In genomic region chr7:44901230-44901722, GRCm38 (mm10) we compare ENCODE assay signal across 8 mouse cellular contexts. TPM values are rescaled to one million over a fixed set of nuclear protein-coding genes. Genes with fewer than 3 reads are reported as not detected.
DNase-seq lines count a peak whose midpoint lies in the region; ATAC-seq and TF ChIP-seq lines count a peak whose summit lies in the region.

No protein-coding gene starts in this region.

- peak; percentile 61 for TF ChIP-seq POLR2A in kidney, adult 2 months (IDR thresholded peaks at IDR 0.05; ENCODE audit: low read depth, low read length)
- peak; percentile 25 for TF ChIP-seq POLR2A in myocyte (IDR thresholded peaks at IDR 0.05; ENCODE audit: insufficient read length, low read depth)

- peak; percentile 51 for ATAC-seq in liver, embryonic 11.5 days (replicated peaks; ENCODE audit: low FRiP score)

- H3K27me3 ChIP-seq in kidney, adult 2 months (replicated peaks; ENCODE audit: control insufficient read depth, insufficient read depth, low read length): no peaks in the 10 kb centered on the region
- no peaks in the 10 kb centered on the region for H3K27me3 ChIP-seq in hindbrain, embryonic 10.5 days (ENCODE audit: insufficient read depth, poor library complexity, severe bottlenecking)
- H3K27me3 ChIP-seq in liver, embryonic 11.5 days (replicated peaks; ENCODE audit: control insufficient read depth, insufficient read depth, low read length): no peaks in the 10 kb centered on the region
- H3K27me3 ChIP-seq in myocyte (ENCODE audit: control insufficient read depth, insufficient read depth, insufficient read length): no peaks in the 10 kb centered on the region

- no peak; the same call in 1 of the 2 replicates for TF ChIP-seq CTCF in kidney, adult 2 months (conservative IDR thresholded peaks at IDR 0.05; ENCODE audit: insufficient read depth, insufficient read length, low read depth, low read length)

- WGBS in kidney, adult 2 months: 21% methylated on average over 21 of the region's 21 CpGs
- 20% methylated on average over 21 of the region's 21 CpGs for WGBS in hindbrain, embryonic 10.5 days
- 15% methylated on average over 21 of the region's 21 CpGs for WGBS in liver, embryonic 11.5 days

- peak overlapping the region; percentile 41; the same call in 1 of the 2 replicates for H3K9ac ChIP-seq in liver, embryonic 11.5 days (ENCODE audit: low read depth, low read length)

- peak overlapping the region; percentile 14; the same call in 1 of the 2 replicates for H3K27ac ChIP-seq in kidney, adult 2 months (ENCODE audit: insufficient read depth, low read depth, low read length)
- peak overlapping the region; percentile 50 for H3K27ac ChIP-seq in hindbrain, embryonic 10.5 days
- no peak overlapping the region for H3K27ac ChIP-seq in liver, embryonic 11.5 days (ENCODE audit: low read depth, low read length)

- H3ac ChIP-seq in myocyte (ENCODE audit: control insufficient read depth, insufficient read length): no peak overlapping the region

- H3K79me2 ChIP-seq in myocyte (ENCODE audit: control insufficient read depth, insufficient read depth): no peaks in the 10 kb centered on the region

- H3K36me3 ChIP-seq in kidney, adult 2 months (ENCODE audit: control insufficient read depth, insufficient read depth, low read length): no peaks in the 10 kb centered on the region
- peaks cover 77% of the 10 kb centered on the region for H3K36me3 ChIP-seq in hindbrain, embryonic 10.5 days
- peaks cover 55% of the 10 kb centered on the region for H3K36me3 ChIP-seq in liver, embryonic 11.5 days (ENCODE audit: control insufficient read depth, insufficient read depth, low read length)
- H3K36me3 ChIP-seq in myocyte (ENCODE audit: control insufficient read depth, insufficient read depth): peaks cover 7% of the 10 kb centered on the region

- no peaks in the 10 kb centered on the region for H3K9me3 ChIP-seq in hindbrain, embryonic 10.5 days
- no peaks in the 10 kb centered on the region for H3K9me3 ChIP-seq in liver, embryonic 11.5 days (ENCODE audit: control insufficient read depth, low read length)

- peak; percentile 58 for DNase-seq in kidney, adult 2 months
- no peak for DNase-seq in kidney, adult 11 months
- DNase-seq in c-Kit-positive CD71-positive TER-119-positive erythroid progenitor cells, embryonic 14.5 days (ENCODE audit: low spot score): peak; percentile 53
- DNase-seq in hindbrain, embryonic 10.5 days (ENCODE audit: low spot score): peak; percentile 76
- DNase-seq in liver, embryonic 11.5 days (ENCODE audit: low spot score): peak; percentile 71
- peak; percentile 82 for DNase-seq in yolk sac, embryonic 10.5 days (ENCODE audit: low spot score)
- no peak for DNase-seq in left cerebral cortex, adult 18-20 months (ENCODE audit: low spot score in 2 of 2)

- H3K4me2 ChIP-seq in liver, embryonic 11.5 days: peak overlapping the region; percentile 65
- no peak overlapping the region for H3K4me2 ChIP-seq in myocyte (ENCODE audit: low read depth)

- H3K4me1 ChIP-seq in kidney, adult 2 months (ENCODE audit: control insufficient read depth, insufficient read depth, low read length): peaks cover 17% of the 10 kb centered on the region; the same call in 1 of the 2 replicates
- peaks cover 54% of the 10 kb centered on the region for H3K4me1 ChIP-seq in hindbrain, embryonic 10.5 days (replicated peaks)
- peaks cover 36% of the 10 kb centered on the region for H3K4me1 ChIP-seq in liver, embryonic 11.5 days (replicated peaks; ENCODE audit: control insufficient read depth, insufficient read depth, low read length)

- peak overlapping the region; percentile 46 for H3K4me3 ChIP-seq in kidney, adult 2 months (ENCODE audit: insufficient read depth, low read depth, low read length)
- H3K4me3 ChIP-seq in hindbrain, embryonic 10.5 days: peak overlapping the region; percentile 40
- H3K4me3 ChIP-seq in liver, embryonic 11.5 days (ENCODE audit: low read depth, low read length): peak overlapping the region; percentile 28
- no peak overlapping the region for H3K4me3 ChIP-seq in myocyte

TF ChIP-seq in myocyte, 11 proteins besides CTCF, POLR2A, EP300 and RAD21:
- TF ChIP-seq E2F4 (IDR thresholded peaks at IDR 0.05; ENCODE audit: insufficient read depth) (no peak), POLR2AphosphoS2 (IDR thresholded peaks at IDR 0.05; ENCODE audit: insufficient read length, low read depth) (peak; percentile 69), MYOD1 (IDR thresholded peaks at IDR 0.05; ENCODE audit: control insufficient read depth in 1 of 3, insufficient read length in 2 of 3, low read depth in 2 of 3) (no peak), REST (IDR thresholded peaks at IDR 0.05; ENCODE audit: insufficient read depth, insufficient read length) (no peak), USF1 (IDR thresholded peaks at IDR 0.05; ENCODE audit: low read depth) (no peak), SRF (IDR thresholded peaks at IDR 0.05; ENCODE audit: control insufficient read depth, insufficient read length, low read depth) (no peak), TCF12 (IDR thresholded peaks at IDR 0.05; ENCODE audit: insufficient read depth, poor library complexity, severe bottlenecking) (no peak), MYOG (IDR thresholded peaks at IDR 0.05; ENCODE audit: control insufficient read depth in 1 of 3, insufficient read depth in 1 of 3, insufficient read length in 2 of 3, low read depth in 2 of 3) (peak in 1 of 3 experiments; percentile 39), MAX (IDR thresholded peaks at IDR 0.05; ENCODE audit: low read depth) (no peak), TCF3 (IDR thresholded peaks at IDR 0.05; ENCODE audit: insufficient read length, low read depth) (no peak), CEBPB (IDR thresholded peaks at IDR 0.05; ENCODE audit: insufficient read depth, poor library complexity, severe bottlenecking) (no peak)

RNA-seq across cellular contexts. Expression of gene Fuz, which starts 5.4 kb away (rescaled TPM):
- 59.2 and 70.9 TPM in 2 replicates for polyA plus RNA-seq in kidney, adult 2 months (2012; rRNA removed)
- 24.4 and 28.4 TPM in 2 replicates for polyA plus RNA-seq in hindbrain, embryonic 10.5 days (2016; fragmentation: Nextera tagmentation; extraction: Ambion mirVana)
- polyA plus RNA-seq in liver, embryonic 11.5 days (2014; fragmentation: Nextera tagmentation; extraction: Ambion mirVana): 15.5 and 17.6 TPM in 2 replicates
- 11.6 TPM for polyA plus RNA-seq in myocyte (2012; fragmentation: generic; extraction: Trizol)
- total RNA-seq in left cerebral cortex, adult 18-20 months (2021): 10 to 100 TPM; 22.2 to 24.2 TPM

RNA-seq across cellular contexts. Expression of gene Med25, which starts 8.8 kb away (rescaled TPM):
- 164 and 181 TPM in 2 replicates for polyA plus RNA-seq in kidney, adult 2 months (2012; rRNA removed)
- 187 and 223 TPM in 2 replicates for polyA plus RNA-seq in hindbrain, embryonic 10.5 days (2016; fragmentation: Nextera tagmentation; extraction: Ambion mirVana)
- 66.8 and 72.5 TPM in 2 replicates for polyA plus RNA-seq in liver, embryonic 11.5 days (2014; fragmentation: Nextera tagmentation; extraction: Ambion mirVana)
- 57.4 TPM for polyA plus RNA-seq in myocyte (2012; fragmentation: generic; extraction: Trizol)
- total RNA-seq in left cerebral cortex, adult 18-20 months (2021): 10 to 100 TPM; 85.9 to 94.9 TPM

RNA-seq across cellular contexts. Expression of gene Ap2a1, which starts 28.0 kb away (rescaled TPM):
- polyA plus RNA-seq in kidney, adult 2 months (2012; rRNA removed): 58.0 and 70.6 TPM in 2 replicates
- polyA plus RNA-seq in hindbrain, embryonic 10.5 days (2016; fragmentation: Nextera tagmentation; extraction: Ambion mirVana): 80.7 and 93.1 TPM in 2 replicates
- 100 and 111 TPM in 2 replicates for polyA plus RNA-seq in liver, embryonic 11.5 days (2014; fragmentation: Nextera tagmentation; extraction: Ambion mirVana)
- 125 TPM for polyA plus RNA-seq in myocyte (2012; fragmentation: generic; extraction: Trizol)
- 100 to 1,000 TPM; 328 to 355 TPM for total RNA-seq in left cerebral cortex, adult 18-20 months (2021)

RNA-seq across cellular contexts. Expression of gene Ptov1, which starts 31.7 kb away (rescaled TPM):
- polyA plus RNA-seq in kidney, adult 2 months (2012; rRNA removed): 212 and 221 TPM in 2 replicates
- polyA plus RNA-seq in hindbrain, embryonic 10.5 days (2016; fragmentation: Nextera tagmentation; extraction: Ambion mirVana): 478 and 579 TPM in 2 replicates
- 162 and 164 TPM in 2 replicates for polyA plus RNA-seq in liver, embryonic 11.5 days (2014; fragmentation: Nextera tagmentation; extraction: Ambion mirVana)
- polyA plus RNA-seq in myocyte (2012; fragmentation: generic; extraction: Trizol): 298 TPM
- total RNA-seq in left cerebral cortex, adult 18-20 months (2021): 100 to 1,000 TPM; 280 to 295 TPM

RNA-seq across cellular contexts. Expression of gene Tsks, which starts 41.7 kb away (rescaled TPM):
- 0.11 and 0.65 TPM in 2 replicates for polyA plus RNA-seq in kidney, adult 2 months (2012; rRNA removed)
- polyA plus RNA-seq in hindbrain, embryonic 10.5 days (2016; fragmentation: Nextera tagmentation; extraction: Ambion mirVana): 0.08 TPM in 1 of 2 replicates, not detected in the other
- polyA plus RNA-seq in liver, embryonic 11.5 days (2014; fragmentation: Nextera tagmentation; extraction: Ambion mirVana): 0.10 TPM in 1 of 2 replicates, not detected in the other
- not detected for polyA plus RNA-seq in myocyte (2012; fragmentation: generic; extraction: Trizol)
- total RNA-seq in left cerebral cortex, adult 18-20 months (2021): 1 to 10 TPM; 1.7 to 3.0 TPM

Comparison
In these comparisons a context has a peak if more than half of its experiments do, and no peak if none do; other contexts are left out.
1. DNase-seq: peak in kidney, adult 2 months (single experiment), c-Kit-positive CD71-positive TER-119-positive erythroid progenitor cells, embryonic 14.5 days (single experiment), hindbrain, embryonic 10.5 days (single experiment), liver, embryonic 11.5 days (single experiment) and yolk sac, embryonic 10.5 days (single experiment); none in kidney, adult 11 months (single experiment) and left cerebral cortex, adult 18-20 months (0 of 2).